Mouse (Mus musculus): ENCODE results near the gene Hba-a2. TPM values are rescaled to one million over a fixed set of nuclear protein-coding genes. Genes with fewer than 3 reads are reported as not detected.
"Not testable (repeated sequence)": the region's sequence is repeated elsewhere in the genome, so short reads cannot be mapped to it uniquely, and the experiment has no call there.

The Hba-a2 gene
- polyA plus RNA-seq, 1 experiment from 2014 or later = 5,591 TPM

DNA sequence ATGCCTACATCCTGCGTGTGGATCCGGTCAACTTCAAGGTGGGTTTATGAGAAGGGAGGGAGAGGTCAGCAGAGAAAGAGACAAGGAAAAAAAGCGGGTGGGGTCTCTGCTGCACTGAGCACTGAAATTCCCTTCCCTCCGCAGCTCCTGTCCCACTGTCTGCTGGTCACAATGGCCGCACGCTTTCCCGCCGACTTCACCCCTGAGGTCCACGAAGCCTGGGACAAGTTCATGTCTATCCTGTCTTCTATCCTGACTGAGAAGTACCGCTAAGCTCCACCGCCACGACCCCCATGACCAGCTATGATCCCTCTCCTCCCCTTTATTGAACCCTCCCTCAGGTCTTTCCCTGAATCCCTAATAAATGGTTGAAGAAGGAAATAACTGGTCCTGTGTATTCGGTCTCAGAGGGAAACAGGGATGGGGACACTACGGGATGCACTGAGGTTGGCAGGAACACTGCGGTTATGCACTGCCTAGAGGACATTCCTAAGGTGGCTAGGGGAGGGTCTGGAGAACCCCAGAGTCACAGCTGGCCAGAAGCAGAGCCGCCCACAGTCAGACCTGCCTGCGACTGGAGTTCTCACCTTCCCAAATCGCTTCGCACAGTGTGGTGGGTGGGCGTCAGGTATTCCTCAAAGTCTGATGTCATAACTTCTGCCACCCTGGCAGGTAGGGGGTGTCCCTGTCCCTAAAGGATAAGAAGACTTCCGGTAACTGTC, 18.4 kb upstream of the Hba-a2 start:
- Histone ChIP-seq H3K36me3 (ENCODE audit: control insufficient read depth, insufficient read depth, low read length) (no peaks in the 10 kb centered on the region), H3K27me3 (ENCODE audit: control insufficient read depth, insufficient read depth, low read length) (no peaks in the 10 kb centered on the region; the same call in 1 of the 2 replicates), H3K27ac (ENCODE audit: low read depth, low read length) (no peak overlapping the region), H3K4me2 (no peak overlapping the region), H3K4me1 (ENCODE audit: control insufficient read depth, insufficient read depth, low read length) (no peaks in the 10 kb centered on the region), H3K4me3 (ENCODE audit: low read depth, low read length) (no peak overlapping the region), H3K9me3 (ENCODE audit: control insufficient read depth, low read length) (no peaks in the 10 kb centered on the region), H3K9ac (ENCODE audit: low read length) (no peak overlapping the region)
- ATAC-seq (ENCODE audit: low FRiP score) (peak; percentile 24; the same call in 1 of the 2 replicates), DNase-seq (ENCODE audit: low spot score, missing footprints) (no peak)
- WGBS = 72% methylated on average over 21 of the region's 21 CpGs

DNA sequence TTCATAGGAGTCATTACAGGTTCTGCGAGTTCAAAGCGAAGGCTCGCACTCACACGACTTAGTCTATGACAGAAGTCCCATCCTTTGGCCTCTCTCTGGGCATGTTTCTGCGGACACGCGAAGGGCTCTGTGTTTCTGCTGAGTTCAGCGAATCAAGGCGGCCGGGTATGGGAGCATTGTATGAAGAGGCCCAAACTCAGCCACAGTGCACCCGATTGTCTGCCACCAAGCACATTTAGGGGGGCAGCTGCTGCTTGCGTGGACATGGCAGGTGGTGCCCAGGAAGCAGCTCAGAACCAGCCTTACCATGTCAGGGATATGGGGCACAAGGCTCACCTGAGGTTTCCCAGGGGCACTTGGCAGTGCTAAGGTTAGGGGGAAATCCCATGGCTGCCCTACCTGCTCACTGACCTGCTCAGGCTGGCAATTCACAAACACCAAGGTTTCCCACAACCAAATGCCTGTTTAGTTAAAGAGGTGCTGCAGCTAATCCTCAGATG, 17.8 kb upstream of the Hba-a2 start:
- 81% methylated on average over 12 of the region's 12 CpGs for WGBS
- H3K9ac ChIP-seq (ENCODE audit: low read length) = no peak overlapping the region
- no peak for ATAC-seq (ENCODE audit: low FRiP score)

DNA sequence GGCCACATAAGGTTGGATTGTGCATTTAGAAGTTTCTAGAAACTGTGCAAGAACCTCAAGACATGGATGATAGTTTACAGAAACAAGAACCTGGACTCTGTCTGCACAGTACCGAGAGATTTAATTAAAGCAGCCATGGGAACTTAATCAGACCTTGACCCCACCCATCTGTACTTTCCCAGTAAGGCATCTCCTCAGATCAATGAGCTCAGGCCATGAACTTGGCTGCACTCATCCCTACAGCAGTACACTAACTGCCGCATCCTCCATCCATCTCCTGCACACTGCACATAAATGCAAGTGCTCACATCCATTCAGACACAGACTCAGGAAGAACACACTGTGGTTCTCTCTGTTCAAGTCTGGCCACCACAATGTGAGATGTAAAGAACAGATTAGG, 15.6 kb upstream of the Hba-a2 start:
- no peaks in the 10 kb centered on the region for H3K36me3 ChIP-seq (ENCODE audit: control insufficient read depth, insufficient read depth, low read length)
- H3K4me2 ChIP-seq = no peak overlapping the region
- H3K9ac ChIP-seq (ENCODE audit: low read length) = no peak overlapping the region
- no peaks in the 10 kb centered on the region; the same call in 1 of the 2 replicates for H3K27me3 ChIP-seq (ENCODE audit: control insufficient read depth, insufficient read depth, low read length)
- ATAC-seq (ENCODE audit: low FRiP score) (no peak), DNase-seq (ENCODE audit: low spot score, missing footprints) (no peak)
- no peak overlapping the region for H3K4me3 ChIP-seq (ENCODE audit: low read depth, low read length)
- WGBS = 76% methylated on average over 2 of the region's 2 CpGs
- H3K27ac ChIP-seq (ENCODE audit: low read depth, low read length) = no peak overlapping the region
- no peaks in the 10 kb centered on the region for H3K9me3 ChIP-seq (ENCODE audit: control insufficient read depth, low read length)
- H3K4me1 ChIP-seq (ENCODE audit: control insufficient read depth, insufficient read depth, low read length) = no peaks in the 10 kb centered on the region

More for the DNA sequence above, 17.8 kb upstream of the Hba-a2 start:
- no peak overlapping the region for H3K27ac ChIP-seq (ENCODE audit: low read depth, low read length)
- DNase-seq (ENCODE audit: low spot score, missing footprints) = no peak
- H3K4me3 ChIP-seq (ENCODE audit: low read depth, low read length) = no peak overlapping the region
- no peaks in the 10 kb centered on the region for H3K36me3 ChIP-seq (ENCODE audit: control insufficient read depth, insufficient read depth, low read length)
- no peaks in the 10 kb centered on the region; the same call in 1 of the 2 replicates for H3K27me3 ChIP-seq (ENCODE audit: control insufficient read depth, insufficient read depth, low read length)
- H3K4me1 ChIP-seq (ENCODE audit: control insufficient read depth, insufficient read depth, low read length) = no peaks in the 10 kb centered on the region
- H3K4me2 ChIP-seq = no peak overlapping the region
- no peaks in the 10 kb centered on the region for H3K9me3 ChIP-seq (ENCODE audit: control insufficient read depth, low read length)

DNA sequence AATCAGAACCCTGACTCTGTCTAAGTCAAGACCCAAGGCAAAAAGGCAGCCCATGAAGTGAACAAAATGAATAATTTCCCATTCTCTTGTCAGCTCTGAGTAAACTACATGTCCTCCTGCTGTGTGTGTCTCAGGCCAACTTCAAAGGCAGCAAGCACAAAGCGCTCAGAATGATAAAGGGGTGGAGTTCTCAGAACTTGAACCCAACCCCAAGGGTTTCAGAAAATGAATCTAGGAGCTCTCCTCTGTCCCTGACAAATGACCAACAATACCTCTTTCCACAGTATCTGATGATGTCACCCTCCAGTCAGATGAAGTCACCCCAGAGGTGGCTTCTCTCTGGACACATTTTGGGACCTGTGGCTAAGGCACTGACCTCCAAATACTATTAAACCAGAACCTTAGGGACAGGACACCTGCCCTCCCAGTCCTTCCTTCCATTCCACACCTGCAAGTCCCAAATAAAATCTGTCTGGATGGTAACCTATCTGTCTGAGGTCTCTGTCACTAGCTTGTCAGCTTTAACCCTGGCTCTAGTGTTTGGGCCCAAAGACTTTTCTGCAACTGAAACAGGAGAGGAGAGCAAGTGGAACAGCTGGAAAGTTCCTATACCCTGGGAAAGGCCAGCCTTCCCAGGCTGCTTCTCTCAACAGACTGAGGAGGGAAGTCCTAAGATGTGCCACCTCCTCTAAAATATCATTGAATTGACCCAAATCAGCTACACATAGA, 14.7 kb upstream of the Hba-a2 start:
- H3K36me3 ChIP-seq (ENCODE audit: control insufficient read depth, insufficient read depth, low read length) = no peaks in the 10 kb centered on the region
- WGBS = 65% methylated on average over 1 of the region's 1 CpGs
- no peak overlapping the region for H3K9ac ChIP-seq (ENCODE audit: low read length)
- no peak for DNase-seq (ENCODE audit: low spot score, missing footprints)
- no peak for ATAC-seq (ENCODE audit: low FRiP score)
- no peak overlapping the region for H3K4me3 ChIP-seq (ENCODE audit: low read depth, low read length)
- H3K27me3 ChIP-seq (ENCODE audit: control insufficient read depth, insufficient read depth, low read length) = no peaks in the 10 kb centered on the region; the same call in 1 of the 2 replicates
- H3K9me3 ChIP-seq (ENCODE audit: control insufficient read depth, low read length) = no peaks in the 10 kb centered on the region
- H3K27ac ChIP-seq (ENCODE audit: low read depth, low read length) = no peak overlapping the region
- no peaks in the 10 kb centered on the region for H3K4me1 ChIP-seq (ENCODE audit: control insufficient read depth, insufficient read depth, low read length)
- no peak overlapping the region for H3K4me2 ChIP-seq

DNA sequence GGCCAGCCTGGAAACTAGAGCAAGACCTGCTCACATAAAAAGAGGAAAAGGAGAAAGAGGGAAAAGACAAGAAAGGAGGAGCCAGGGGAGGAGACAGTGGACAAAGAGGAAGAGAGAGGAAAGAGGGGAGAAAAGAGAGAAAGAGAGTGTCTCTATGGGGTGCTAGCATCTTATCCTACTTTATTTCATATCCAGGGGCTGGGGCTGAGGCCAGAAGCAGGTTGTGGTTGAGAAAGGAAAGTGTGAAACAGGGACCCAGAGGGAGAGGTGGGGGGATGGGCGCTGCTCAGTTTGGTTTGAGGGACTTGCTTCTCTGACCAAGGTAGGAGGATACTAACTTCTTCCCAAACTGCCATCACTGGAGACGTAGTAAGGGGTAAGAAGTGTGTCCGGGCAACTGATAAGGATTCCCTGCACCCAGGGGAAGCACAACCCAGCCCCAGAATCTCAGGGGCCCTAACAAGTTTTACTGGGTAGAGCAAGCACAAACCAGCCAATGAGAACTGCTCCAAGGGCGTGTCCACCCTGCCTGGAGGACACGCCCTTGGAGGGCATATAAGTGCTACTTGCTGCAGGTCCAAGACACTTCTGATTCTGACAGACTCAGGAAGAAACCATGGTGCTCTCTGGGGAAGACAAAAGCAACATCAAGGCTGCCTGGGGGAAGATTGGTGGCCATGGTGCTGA, 13.1 kb upstream of the Hba-a2 start, which contains the start of gene Hba-a1:
TSS of gene Hba-a1 (plus strand) at position 421 of the 687 bp plus-strand sequence.
- not testable (repeated sequence) for H3K9me3 ChIP-seq (ENCODE audit: control insufficient read depth, low read length); H3K9ac ChIP-seq (ENCODE audit: low read length); H3K4me1 ChIP-seq (ENCODE audit: control insufficient read depth, insufficient read depth, low read length); H3K4me3 ChIP-seq (ENCODE audit: low read depth, low read length); DNase-seq (ENCODE audit: low spot score, missing footprints); H3K27me3 ChIP-seq (ENCODE audit: control insufficient read depth, insufficient read depth, low read length); H3K4me2 ChIP-seq; H3K36me3 ChIP-seq (ENCODE audit: control insufficient read depth, insufficient read depth, low read length); H3K27ac ChIP-seq (ENCODE audit: low read depth, low read length); ATAC-seq (ENCODE audit: low FRiP score)
- WGBS = 50% methylated on average over 1 of the region's 5 CpGs

DNA sequence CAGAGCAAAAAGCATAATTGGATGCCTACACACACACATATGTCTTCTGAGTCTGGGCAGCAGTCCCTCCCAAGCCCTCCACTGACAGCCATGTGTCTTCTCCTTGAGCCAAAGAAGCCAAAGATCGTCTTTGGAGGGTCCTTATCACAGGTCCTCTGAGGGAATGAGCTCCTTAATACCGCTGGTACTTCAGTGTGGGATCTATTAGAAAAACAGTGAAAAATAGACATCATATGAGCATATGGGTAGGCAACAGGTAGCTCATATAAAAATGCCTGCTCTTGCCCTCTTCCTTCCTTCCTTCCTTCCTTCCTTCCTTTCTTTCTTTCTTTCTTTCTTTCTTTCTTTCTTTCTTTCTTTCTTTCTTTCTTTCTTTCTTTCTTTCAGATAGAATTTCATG, 11.7 kb upstream of the Hba-a2 start:
- H3K4me1 ChIP-seq (ENCODE audit: control insufficient read depth, insufficient read depth, low read length); H3K9me3 ChIP-seq (ENCODE audit: control insufficient read depth, low read length); ATAC-seq (ENCODE audit: low FRiP score); H3K27me3 ChIP-seq (ENCODE audit: control insufficient read depth, insufficient read depth, low read length); H3K27ac ChIP-seq (ENCODE audit: low read depth, low read length); H3K9ac ChIP-seq (ENCODE audit: low read length); DNase-seq (ENCODE audit: low spot score, missing footprints); H3K4me2 ChIP-seq; H3K36me3 ChIP-seq (ENCODE audit: control insufficient read depth, insufficient read depth, low read length); H3K4me3 ChIP-seq (ENCODE audit: low read depth, low read length): not testable (repeated sequence)
- WGBS = 64% methylated on average over 2 of the region's 2 CpGs

DNA sequence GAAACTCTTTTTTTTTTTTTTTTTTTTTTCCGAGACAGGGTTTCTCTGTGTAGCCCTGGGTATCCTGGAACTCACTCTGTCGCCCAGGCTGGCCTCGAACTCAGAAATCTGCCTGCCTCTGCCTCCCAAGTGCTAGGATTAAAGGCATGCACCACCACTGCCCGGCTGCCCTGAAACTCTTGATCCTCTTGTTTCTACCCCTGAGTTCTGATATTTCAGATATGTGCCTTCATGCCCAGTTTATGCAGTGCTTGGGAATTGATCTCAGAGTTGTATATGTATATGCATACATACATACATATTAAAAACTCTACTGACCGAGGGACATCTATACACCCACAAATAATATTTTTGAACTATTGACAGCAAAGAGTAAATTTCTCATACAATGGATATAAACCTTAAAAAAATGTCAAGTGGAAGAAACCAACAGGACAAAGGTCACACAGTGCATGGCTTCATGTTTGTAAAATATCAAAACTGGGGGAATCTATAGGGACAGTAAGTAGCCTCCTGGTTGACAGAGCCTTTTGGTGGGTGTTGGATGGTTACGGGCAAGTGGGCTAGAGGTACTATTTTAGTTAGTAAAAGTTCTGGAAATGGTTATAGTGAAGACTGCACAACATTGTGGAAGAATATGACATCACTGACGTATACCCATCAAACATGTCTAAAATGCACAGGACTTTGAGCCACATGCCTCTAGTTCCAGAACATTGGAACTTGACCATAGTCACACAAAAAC, 11.1 kb upstream of the Hba-a2 start:
- Histone ChIP-seq H3K9ac (ENCODE audit: low read length) (no peak overlapping the region), H3K36me3 (ENCODE audit: control insufficient read depth, insufficient read depth, low read length) (no peaks in the 10 kb centered on the region), H3K27ac (ENCODE audit: low read depth, low read length) (no peak overlapping the region), H3K4me2 (no peak overlapping the region), H3K4me3 (ENCODE audit: low read depth, low read length) (no peak overlapping the region), H3K27me3 (ENCODE audit: control insufficient read depth, insufficient read depth, low read length) (no peaks in the 10 kb centered on the region; the same call in 1 of the 2 replicates), H3K4me1 (ENCODE audit: control insufficient read depth, insufficient read depth, low read length) (no peaks in the 10 kb centered on the region), H3K9me3 (ENCODE audit: control insufficient read depth, low read length) (no peaks in the 10 kb centered on the region)
- ATAC-seq (ENCODE audit: low FRiP score) = no peak
- DNase-seq (ENCODE audit: low spot score, missing footprints) = no peak
- 84% methylated on average over 7 of the region's 7 CpGs for WGBS

DNA sequence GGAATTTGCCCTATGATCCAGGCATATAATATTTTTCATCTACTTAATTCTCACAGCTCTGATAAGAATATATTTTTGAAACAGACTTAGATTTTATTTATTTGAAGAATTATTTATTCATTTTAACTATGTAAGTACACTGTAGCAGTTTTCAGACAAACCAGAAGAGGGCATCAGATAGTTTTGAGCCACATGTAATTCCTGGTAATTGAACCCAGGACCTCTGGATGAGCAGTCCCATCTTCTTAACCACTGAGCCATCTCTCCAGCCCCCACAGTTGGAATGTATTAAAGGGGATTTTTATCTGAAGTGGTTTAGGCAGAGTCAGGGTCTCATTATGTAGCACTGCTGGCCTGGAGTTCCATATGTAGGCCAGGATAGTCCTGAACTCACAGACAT, 10.4 kb upstream of the Hba-a2 start:
- H3K4me2 ChIP-seq; DNase-seq (ENCODE audit: low spot score, missing footprints): not testable (repeated sequence)

More for the DNA sequence above, 10.4 kb upstream of the Hba-a2 start:
- not testable (repeated sequence) for H3K27me3 ChIP-seq (ENCODE audit: control insufficient read depth, insufficient read depth, low read length); ATAC-seq (ENCODE audit: low FRiP score); H3K4me3 ChIP-seq (ENCODE audit: low read depth, low read length); H3K4me1 ChIP-seq (ENCODE audit: control insufficient read depth, insufficient read depth, low read length); H3K36me3 ChIP-seq (ENCODE audit: control insufficient read depth, insufficient read depth, low read length); H3K9ac ChIP-seq (ENCODE audit: low read length); H3K27ac ChIP-seq (ENCODE audit: low read depth, low read length); H3K9me3 ChIP-seq (ENCODE audit: control insufficient read depth, low read length)

All from midbrain, embryonic 11.5 days (tissue).